Mouse (Mus musculus) gastrocnemius, adult 2 months (tissue): ENCODE data around the gene Pde6h. TPM values are rescaled to one million over a fixed set of nuclear protein-coding genes. Genes with fewer than 3 reads are reported as not detected.

ENCODE experiments used
- DNase-seq: peaks from one replicate; pipeline ENCODE4 v3.0.0; 2022
- H3K27ac ChIP-seq: fragments of 200-600 bp; 2 replicates; pipeline ENCODE4 v1.8.1; 2022; ENCODE audit warnings: mild to moderate bottlenecking
- H3K4me3 ChIP-seq: fragments of 200-600 bp; 2 replicates; pipeline ENCODE4 v1.8.1; 2022; ENCODE audit warnings: mild to moderate bottlenecking, moderate library complexity
- CTCF ChIP-seq: fragments of 200-600 bp; IDR thresholded peaks from 2 replicates; pipeline ENCODE4 v1.8.1; 2022; ENCODE audit warnings: antibody characterized with exemption, mild to moderate bottlenecking, moderate library complexity
- intact Hi-C: fragments of 180-260 bp; cut with DNase I; formaldehyde crosslinking; loops from one replicate; pipeline ENCODE4 v1.15.1; 2025
- total RNA-seq, 2 experiments: library from RNA; stranded (reverse); gene quantifications; 2 replicates each; pipeline ENCODE4 v1.2.3; 2021

Gene Pde6h
- total RNA-seq, 2 experiments from 2014 or later, result not detected

DNA sequence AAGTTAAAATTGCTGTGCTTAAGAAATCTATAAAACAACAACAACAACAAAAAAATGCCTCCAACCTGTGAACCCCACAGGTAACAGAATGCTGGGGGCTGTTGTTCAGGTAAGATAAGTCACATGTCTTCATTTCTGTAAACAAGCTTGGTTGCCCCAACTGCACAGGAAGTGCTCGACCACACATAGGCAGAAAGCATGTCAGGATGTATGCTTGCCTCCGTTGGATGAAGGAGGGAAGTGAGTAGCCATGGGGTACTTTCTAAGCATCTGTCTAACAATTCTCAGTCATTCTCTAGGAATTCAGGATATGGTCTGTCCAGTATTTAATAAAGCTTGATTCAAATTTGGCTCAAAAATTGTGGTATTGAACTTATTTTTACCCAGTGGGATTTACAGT is 24.7 kb upstream of the Pde6h start:
- intact Hi-C loops, result no loop called here
- Histone ChIP-seq H3K4me3 (no peak overlapping the region), H3K27ac (peak overlapping the region; percentile 75)
- no peak for TF ChIP-seq CTCF
- no peak for DNase-seq

DNA sequence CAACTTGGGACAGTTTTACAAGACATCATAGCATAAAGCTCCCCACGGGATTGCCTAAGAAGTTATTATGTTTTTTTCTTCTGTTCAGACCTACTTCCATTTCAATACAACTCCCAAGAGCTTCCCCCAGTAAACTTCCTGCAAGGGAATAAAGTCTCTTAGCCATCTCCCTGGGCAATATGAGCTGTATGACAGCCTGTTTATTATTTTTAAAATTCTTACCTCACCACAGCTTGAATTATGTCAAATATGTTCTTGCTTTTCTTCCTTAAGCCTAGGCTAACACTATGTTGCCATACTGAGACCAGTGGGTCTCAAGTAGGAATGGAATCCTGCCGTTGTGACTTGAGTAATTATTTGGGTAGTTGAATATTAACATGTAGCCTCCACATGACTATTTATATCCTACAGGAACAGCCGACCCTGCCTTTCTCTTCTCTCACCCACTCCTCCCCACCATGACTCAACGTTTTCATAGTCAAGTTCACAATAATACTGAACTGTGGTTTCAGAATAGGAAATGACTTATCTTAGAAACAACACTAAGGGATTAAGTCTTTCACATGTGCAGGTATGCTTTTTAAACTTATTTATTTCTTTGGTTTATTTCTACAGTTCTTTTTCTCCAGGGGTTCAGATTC is 23.1 kb upstream of the Pde6h start:
- no peak overlapping the region for H3K4me3 ChIP-seq
- peak overlapping the region; percentile 54; the same call in 1 of the 2 replicates for H3K27ac ChIP-seq
- DNase-seq, result no peak
- TF ChIP-seq CTCF, result no peak
- intact Hi-C loops, result no loop called here

GRCm38 (mm10) chr6:136901010-136901409 is 22.6 kb upstream of the Pde6h start:
- intact Hi-C loops, result no loop called here
- H3K27ac ChIP-seq, result peak overlapping the region; percentile 54; the same call in 1 of the 2 replicates

DNA sequence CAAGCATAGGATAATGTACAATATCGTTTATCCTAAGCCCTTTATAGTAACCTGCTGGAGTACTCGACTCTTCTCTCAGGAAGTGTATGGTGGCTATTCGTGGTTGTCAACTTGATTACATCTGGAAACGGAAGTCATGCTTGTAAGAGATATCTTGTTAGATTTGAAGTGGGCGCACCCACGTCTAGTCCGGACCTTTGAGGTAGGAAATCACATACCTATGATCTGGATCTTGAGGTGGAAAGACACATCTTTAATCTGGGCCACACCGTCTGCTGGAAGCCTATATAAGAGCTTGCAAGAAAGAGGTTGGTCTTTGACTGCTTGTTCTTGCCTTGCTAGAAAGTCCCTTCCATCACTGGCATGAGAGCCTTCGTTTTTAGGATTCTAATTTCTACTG is 21.1 kb upstream of the Pde6h start:
- intact Hi-C loops, result no loop called here
- H3K4me3 ChIP-seq, result no peak overlapping the region
- TF ChIP-seq CTCF, result no peak
- no peak overlapping the region for H3K27ac ChIP-seq
- DNase-seq, result no peak

More at GRCm38 (mm10) chr6:136901010-136901409, 22.6 kb upstream of the Pde6h start:
- H3K4me3 ChIP-seq, result no peak overlapping the region
- TF ChIP-seq CTCF, result no peak
- DNase-seq, result no peak

DNA sequence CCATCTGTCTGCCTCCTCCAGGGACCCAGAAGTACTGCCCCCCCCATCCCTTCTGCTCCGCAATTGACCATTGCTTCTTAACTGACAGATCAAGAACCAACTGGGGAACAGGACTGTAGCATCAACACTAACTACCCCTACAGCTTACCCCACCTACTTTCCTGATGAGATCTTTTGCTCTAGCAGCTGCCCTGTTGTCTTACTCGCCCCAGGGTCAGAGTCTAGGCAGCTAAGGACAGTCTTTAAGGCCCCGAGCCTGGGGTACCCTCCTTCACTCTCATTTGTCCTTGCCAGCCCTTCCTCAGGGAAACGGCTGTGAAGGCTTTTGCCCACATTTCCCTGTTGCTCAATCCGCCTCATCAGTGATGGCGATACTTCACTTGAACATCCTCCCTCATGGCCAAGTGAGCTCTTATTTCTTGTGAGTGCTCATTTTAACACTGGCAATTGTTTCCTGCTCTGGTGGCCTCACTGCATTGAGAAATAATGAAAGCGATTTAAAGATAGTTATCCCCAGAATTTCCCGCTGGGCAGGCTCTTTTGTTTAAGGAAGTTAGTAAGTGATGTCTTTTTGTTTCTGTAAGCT is 19.7 kb upstream of the Pde6h start:
- DNase-seq, result no peak
- Histone ChIP-seq H3K4me3 (no peak overlapping the region), H3K27ac (no peak overlapping the region)
- no peak for TF ChIP-seq CTCF
- intact Hi-C loops, result no loop called here

DNA sequence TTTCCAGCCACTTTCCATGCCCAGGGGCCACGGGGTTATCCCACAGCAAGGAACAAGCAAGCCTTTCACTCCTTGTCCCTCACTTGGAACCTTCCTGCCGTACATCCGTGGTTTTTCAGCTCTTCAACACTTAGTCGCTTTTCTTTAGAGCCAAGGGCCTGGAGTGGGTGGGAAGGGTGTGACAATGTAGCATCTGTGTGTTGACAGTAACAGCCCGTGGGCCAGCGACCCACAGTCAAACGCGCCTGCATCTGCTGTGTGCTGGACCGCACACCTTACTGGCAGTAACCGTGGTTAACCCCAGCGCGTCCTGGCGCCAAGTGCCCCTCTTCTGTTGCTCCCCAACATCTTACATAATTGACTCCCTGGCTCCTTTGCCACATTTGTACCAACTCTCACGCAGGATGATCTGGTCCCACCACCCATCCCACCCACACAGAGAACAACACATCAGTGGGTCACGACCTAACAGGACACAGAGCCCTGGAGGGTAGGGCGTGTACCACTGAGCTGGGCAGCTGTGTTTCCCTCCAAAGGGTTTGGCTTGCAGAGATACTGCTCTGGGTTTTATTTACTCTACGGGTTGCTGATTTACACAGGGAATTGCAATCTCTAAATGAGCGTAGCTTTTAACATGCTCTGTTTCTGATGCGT is 17.2 kb upstream of the Pde6h start:
- peak; percentile 24 for DNase-seq
- no peak for TF ChIP-seq CTCF
- Histone ChIP-seq H3K4me3 (peak overlapping the region; percentile 9), H3K27ac (peak overlapping the region; percentile 78)
- intact Hi-C loops, result no loop called here

DNA sequence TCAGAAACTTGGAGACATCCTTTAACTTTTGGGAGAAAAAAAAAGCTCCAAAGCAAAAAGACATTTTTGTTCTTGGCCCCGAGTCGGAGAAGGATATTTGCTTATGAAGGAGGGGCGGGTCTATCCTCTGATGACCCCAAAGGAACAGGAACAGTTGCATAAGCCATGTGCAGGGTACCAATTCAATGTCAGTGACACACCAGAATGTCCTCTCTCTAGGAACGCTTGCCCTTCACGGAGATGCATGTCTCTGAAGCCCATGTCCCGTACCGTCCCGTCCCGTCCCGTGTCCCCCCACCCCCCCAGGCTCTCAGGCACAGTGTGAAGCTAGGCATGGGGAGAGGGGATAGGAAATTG is 16.7 kb upstream of the Pde6h start:
- H3K4me3 ChIP-seq, result no peak overlapping the region; the same call in 1 of the 2 replicates
- intact Hi-C loops, result no loop called here
- peak; percentile 35 for DNase-seq
- TF ChIP-seq CTCF, result no peak
- peak overlapping the region; percentile 78 for H3K27ac ChIP-seq

GRCm38 (mm10) chr6:136910247-136910890 is 13.3 kb upstream of the Pde6h start:
- DNase-seq, result peak; percentile 29
- H3K4me3 ChIP-seq, result no peak overlapping the region
- H3K27ac ChIP-seq, result peak overlapping the region; percentile 48
- TF ChIP-seq CTCF, result no peak
- intact Hi-C loops, result no loop called here

GRCm38 (mm10) chr6:136912751-136913265 is 10.8 kb upstream of the Pde6h start:
- intact Hi-C loops, result no loop called here
- no peak for DNase-seq
- H3K4me3 ChIP-seq, result no peak overlapping the region
- no peak for TF ChIP-seq CTCF
- peak overlapping the region; percentile 69 for H3K27ac ChIP-seq

- intact Hi-C loops, result no loop called here
- TF ChIP-seq CTCF, result no peak
- H3K4me3 ChIP-seq, result peak overlapping the region; percentile 65
- DNase-seq, result peak; percentile 37
- H3K27ac ChIP-seq, result peak overlapping the region; percentile 69
These were observed 10.1 kb upstream of the Pde6h start for GRCm38 (mm10) chr6:136913384-136914126.

DNA sequence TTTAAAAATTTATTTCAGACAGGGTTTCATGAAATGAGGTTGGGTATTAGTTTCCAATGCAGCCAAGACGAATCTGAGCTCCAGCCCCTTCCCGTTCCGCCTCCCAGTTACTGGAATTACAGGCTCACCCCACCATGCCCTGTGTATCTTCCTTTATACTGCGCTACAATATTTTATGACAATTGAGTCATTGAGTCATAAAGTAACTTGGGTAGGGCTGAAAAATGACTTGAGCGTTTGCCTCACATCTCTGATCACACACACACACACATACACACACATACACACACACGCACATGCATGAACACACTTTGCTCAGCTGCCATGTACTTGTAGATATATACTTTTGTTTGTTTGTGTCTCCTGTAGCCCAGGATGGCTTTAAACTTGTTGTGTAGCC is 9.4 kb upstream of the Pde6h start:
- peak overlapping the region; percentile 69 for H3K27ac ChIP-seq
- intact Hi-C loops, result no loop called here
- no peak for DNase-seq
- no peak overlapping the region for H3K4me3 ChIP-seq
- no peak for TF ChIP-seq CTCF

DNA sequence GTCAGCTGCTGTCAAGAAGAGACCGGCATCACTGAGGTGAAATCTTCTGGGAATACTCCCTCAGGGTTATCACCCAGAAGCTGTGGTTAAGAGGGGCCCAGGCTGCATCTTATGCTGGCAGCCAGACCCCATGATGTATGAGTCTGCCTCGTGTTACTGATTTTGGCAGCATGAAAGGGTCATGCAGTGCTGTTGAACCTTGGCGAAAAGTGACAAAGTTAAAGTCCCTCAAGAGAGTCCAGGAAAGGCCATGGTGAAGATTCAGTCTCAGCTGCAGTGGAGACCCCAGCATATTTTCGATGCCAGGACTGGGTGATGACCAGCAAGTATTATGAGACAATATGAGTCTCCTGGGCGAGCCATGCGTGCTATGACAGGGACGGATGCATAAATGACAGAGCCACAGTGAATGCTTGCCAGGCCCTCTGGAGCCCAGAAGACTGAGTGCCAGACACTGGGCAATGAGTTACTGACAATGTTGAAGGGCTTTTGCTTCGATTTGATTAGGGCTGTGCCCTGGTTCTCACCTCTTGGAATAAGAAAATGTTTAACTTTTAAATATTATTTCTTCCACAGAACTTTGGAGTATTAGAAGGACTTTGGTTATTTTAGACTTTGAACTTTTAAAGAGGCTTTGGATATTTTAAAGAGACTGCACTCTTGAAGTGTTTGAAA is 7.8 kb upstream of the Pde6h start:
- intact Hi-C loops, result no loop called here
- TF ChIP-seq CTCF, result no peak
- Histone ChIP-seq H3K27ac (0 out of 2 replicates have a peak overlapping the region, but pooled peaks have one; percentile 6), H3K4me3 (no peak overlapping the region)
- no peak for DNase-seq
